8 mouse cellular contexts compared by ENCODE assay signal in the genomic region with DNA sequence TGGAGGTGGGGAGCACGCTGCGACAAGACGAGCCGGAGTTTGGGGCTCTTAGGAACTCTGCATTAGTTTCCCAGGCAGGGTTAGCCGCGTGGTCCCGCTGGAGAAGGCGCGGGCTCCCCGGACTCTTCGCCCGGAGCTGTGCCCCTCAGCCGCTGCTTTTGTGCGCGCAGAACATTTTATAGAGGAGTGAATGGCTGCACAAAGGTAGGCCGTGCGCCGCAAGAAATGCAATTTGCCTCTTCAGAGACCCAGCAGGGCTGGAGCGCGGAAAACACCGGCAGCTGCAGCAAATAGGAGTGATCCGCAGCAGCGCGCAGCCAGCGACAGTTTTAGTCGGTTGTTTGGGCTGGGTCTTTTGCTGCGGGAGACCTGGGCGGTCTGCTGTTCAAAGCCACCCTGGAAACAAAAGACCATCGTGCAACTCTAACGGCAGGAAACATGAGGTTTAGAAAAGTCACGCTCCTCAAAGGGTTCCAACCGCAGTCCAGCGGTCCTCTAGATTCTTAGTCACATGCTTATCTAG. TPM values are rescaled to one million over a fixed set of nuclear protein-coding genes. Genes with fewer than 3 reads are reported as not detected.
DNase-seq lines count a peak whose midpoint lies in the region; ATAC-seq and TF ChIP-seq lines count a peak whose summit lies in the region.

A gene (minus strand): TSS at position 325 of the 523 bp plus-strand sequence.

- peak within 1 kb of the TSS; percentile 47 for H3K4me3 ChIP-seq in heart, adult 2 months
- H3K4me3 ChIP-seq in limb, embryonic 11.5 days (ENCODE audit: low read depth, low read length): peak within 1 kb of the TSS; percentile 28
- peak within 1 kb of the TSS; percentile 43 for H3K4me3 ChIP-seq in neural tube, embryonic 11.5 days (ENCODE audit: low read depth, low read length)

- TF ChIP-seq EP300 in heart, adult 2 months (IDR thresholded peaks at IDR 0.05; ENCODE audit: insufficient read depth, low read depth, low read length): no peak

- no peak for TF ChIP-seq POLR2A in heart, adult 2 months (IDR thresholded peaks at IDR 0.05; ENCODE audit: insufficient read depth, low read depth, low read length)

- DNase-seq in heart, adult 2 months: peak in 1 of 2 experiments; percentile 33
- no peak for DNase-seq in heart, adult 9 months (ENCODE audit: low spot score in 2 of 2)
- DNase-seq in ES-CJ7 (ENCODE audit: low read depth, low spot score): peak; percentile 36
- DNase-seq in embryo, embryonic 10.5 days (ENCODE audit: low spot score): peak; percentile 71
- peak in 1 of 2 experiments; percentile 17 for DNase-seq in heart, postnatal 10 days
- DNase-seq in limb, embryonic 11.5 days (ENCODE audit: low spot score): peak; percentile 74
- DNase-seq in neural tube, embryonic 11.5 days (ENCODE audit: low spot score): peak; percentile 70
- DNase-seq in urinary bladder, postnatal 36 days (ENCODE audit: low spot score in 2 of 2): no peak

- peaks cover 3% of the 10 kb centered on the region; the same call in 1 of the 2 replicates for H3K27me3 ChIP-seq in heart, adult 2 months (ENCODE audit: control insufficient read depth, insufficient read depth, low read length)
- 0 out of 2 replicates have a peak, but pooled peaks cover 9% of the 10 kb centered on the region for H3K27me3 ChIP-seq in limb, embryonic 11.5 days (ENCODE audit: control insufficient read depth, insufficient read depth, low read length)
- no peaks in the 10 kb centered on the region for H3K27me3 ChIP-seq in neural tube, embryonic 11.5 days (ENCODE audit: control insufficient read depth, insufficient read depth, low read length)

- 2% methylated on average over 33 of the region's 33 CpGs for WGBS in heart, adult 2 months
- WGBS in limb, embryonic 11.5 days: under 1% methylated on average over 33 of the region's 33 CpGs
- WGBS in neural tube, embryonic 11.5 days: under 1% methylated on average over 33 of the region's 33 CpGs

- intact Hi-C loops in heart, adult 2 months (cut with DNase I): no loop called here
- intact Hi-C loops in heart, postnatal 10 days (cut with DNase I): loop anchor here (2.0 kb wide), 1 partner anchor 27 kb away; no protein-coding TSS in a partner anchor

- ATAC-seq in limb, embryonic 11.5 days (ENCODE audit: insufficient number of reproducible peaks, low FRiP score, low TSS enrichment, low read depth): peak; percentile 35; the same call in 1 of the 2 replicates
- peak; percentile 73 for ATAC-seq in neural tube, embryonic 11.5 days (ENCODE audit: insufficient read depth, low FRiP score, low TSS enrichment)

- peak within 1 kb of the TSS; percentile 57 for H3K4me2 ChIP-seq in limb, embryonic 11.5 days (ENCODE audit: low read depth, severe bottlenecking)
- peak within 1 kb of the TSS; percentile 67 for H3K4me2 ChIP-seq in neural tube, embryonic 11.5 days (ENCODE audit: low read depth)

- no peaks in the 10 kb centered on the region for H3K79me2 ChIP-seq in heart, adult 2 months (replicated peaks; ENCODE audit: control insufficient read depth, insufficient read depth, low read length)

- H3K4me1 ChIP-seq in heart, adult 2 months (ENCODE audit: control insufficient read depth, insufficient read depth, low read length): no peaks in the 10 kb centered on the region
- H3K4me1 ChIP-seq in limb, embryonic 11.5 days (ENCODE audit: control insufficient read depth, insufficient read depth, low read length): no peaks in the 10 kb centered on the region
- no peaks in the 10 kb centered on the region for H3K4me1 ChIP-seq in neural tube, embryonic 11.5 days (ENCODE audit: control insufficient read depth, insufficient read depth, low read length)

- no peak for TF ChIP-seq CTCF in heart, adult 2 months (IDR thresholded peaks at IDR 0.05)

- H3K9me3 ChIP-seq in limb, embryonic 11.5 days (ENCODE audit: control insufficient read depth, low read length): peaks cover 3% of the 10 kb centered on the region; the same call in 1 of the 2 replicates
- no peaks in the 10 kb centered on the region for H3K9me3 ChIP-seq in neural tube, embryonic 11.5 days (ENCODE audit: control insufficient read depth, low read length)

- H3K36me3 ChIP-seq in heart, adult 2 months (ENCODE audit: control insufficient read depth, insufficient read depth, low read length): no peaks in the 10 kb centered on the region
- no peaks in the 10 kb centered on the region for H3K36me3 ChIP-seq in limb, embryonic 11.5 days (ENCODE audit: control insufficient read depth, insufficient read depth, low read length)
- H3K36me3 ChIP-seq in neural tube, embryonic 11.5 days (ENCODE audit: control insufficient read depth, insufficient read depth, low read length): no peaks in the 10 kb centered on the region

- H3K9ac ChIP-seq in heart, adult 2 months (ENCODE audit: low read depth, low read length): peak within 1 kb of the TSS; percentile 54
- H3K9ac ChIP-seq in limb, embryonic 11.5 days (ENCODE audit: low read length): peak within 1 kb of the TSS; percentile 49
- peak within 1 kb of the TSS; percentile 57 for H3K9ac ChIP-seq in neural tube, embryonic 11.5 days (ENCODE audit: low read length)

- H3K27ac ChIP-seq in heart, adult 2 months: no peak within 1 kb of the TSS
- no peak within 1 kb of the TSS for H3K27ac ChIP-seq in limb, embryonic 11.5 days (replicated peaks; ENCODE audit: low read depth, low read length)
- peak within 1 kb of the TSS; percentile 30; the same call in 1 of the 2 replicates for H3K27ac ChIP-seq in neural tube, embryonic 11.5 days (ENCODE audit: low read depth, low read length)

RNA-seq across cellular contexts. Expression of the gene that starts here (rescaled TPM):
- 10 to 100 TPM in 1 of 2 experiments, 1 to 10 TPM in 1; 9.7 to 11.2 TPM for total RNA-seq in heart, adult 2 months (2021)
- polyA plus RNA-seq in heart, adult 2 months (2012; rRNA removed): 1.3 and 1.6 TPM in 2 replicates
- total RNA-seq in heart, postnatal 10 days (2021): 10 to 100 TPM; 12.2 TPM
- polyA plus RNA-seq in limb, embryonic 11.5 days (2014; fragmentation: Nextera tagmentation; extraction: Ambion mirVana): 12.5 and 14.6 TPM in 2 replicates
- polyA plus RNA-seq in neural tube, embryonic 11.5 days (2014; fragmentation: Nextera tagmentation; extraction: Ambion mirVana): 20.9 and 23.2 TPM in 2 replicates

Comparison
In these comparisons a context has a peak if more than half of its experiments do, and no peak if none do; other contexts are left out.
1. DNase-seq: peak in ES-CJ7 (single experiment), embryo, embryonic 10.5 days (single experiment), limb, embryonic 11.5 days (single experiment) and neural tube, embryonic 11.5 days (single experiment); none in heart, adult 9 months (0 of 2) and urinary bladder, postnatal 36 days (0 of 2).
2. Peak in every context shown above with its lines, with median percentiles within 50 percentile points of each other: H3K4me3 ChIP-seq and H3K9ac ChIP-seq.